Mouse (Mus musculus) liver, adult 2 months (tissue): ENCODE measurements around the gene Pfkl.

ENCODE experiments used
- CTCF ChIP-seq: fragments of 200-500 bp; IDR thresholded peaks from 2 replicates; pipeline ENCODE4 v1.5.1; 2011; ENCODE audit warnings: low read depth, low read length, control low read depth
- POLR2A ChIP-seq: fragments of 200-500 bp; IDR thresholded peaks from 2 replicates; pipeline ENCODE4 v1.6.1; 2011; ENCODE audit warnings: low read length, control low read depth; ENCODE audit not compliant: insufficient read depth; ENCODE audit errors: extremely low read depth

- TF ChIP-seq CTCF (no peak), POLR2A (no peak)
These were observed 24.1 kb downstream of the Pfkl start for GRCm38 (mm10) chr10:77985775-77986174.
